Mouse (Mus musculus) olfactory bulb, adult 2 months (tissue): Measurements from ENCODE around the gene Ctu2.

Experiments used
- CTCF ChIP-seq: fragments of 200-500 bp; IDR thresholded peaks from 2 replicates; pipeline ENCODE4 v1.5.1; 2012; ENCODE audit warnings: low read depth, mild to moderate bottlenecking, low read length, moderate library complexity; ENCODE audit not compliant: insufficient read depth
- POLR2A ChIP-seq: fragments of 200-500 bp; IDR thresholded peaks from 2 replicates; pipeline ENCODE4 v1.6.1; 2012; ENCODE audit warnings: mild to moderate bottlenecking, low read depth, low read length, moderate library complexity; ENCODE audit not compliant: insufficient read depth

GRCm38 (mm10) chr8:122475580-122476320 lies at the start of gene Ctu2, which contains the start of gene Rnf166:
- peak; percentile 61; the same call in 1 of the 2 replicates for TF ChIP-seq POLR2A
- no peak for TF ChIP-seq CTCF
